Mouse (Mus musculus) thymus, adult 2 months (tissue): ENCODE results near the gene Hdac9.

ENCODE experiments used
- CTCF ChIP-seq: fragments of 200-500 bp; IDR thresholded peaks from 2 replicates; pipeline ENCODE4 v1.5.1; 2012; ENCODE audit warnings: mild to moderate bottlenecking, control low read depth, low read length, moderate library complexity, borderline replicate concordance; ENCODE audit not compliant: control insufficient read depth, poor library complexity, insufficient read depth; ENCODE audit errors: extremely low read depth
- POLR2A ChIP-seq: fragments of 200-500 bp; IDR thresholded peaks from 2 replicates; pipeline ENCODE4 v1.6.1; 2012; ENCODE audit warnings: mild to moderate bottlenecking, low read length, control low read depth, moderate library complexity; ENCODE audit not compliant: control insufficient read depth, poor library complexity, insufficient read depth; ENCODE audit errors: extremely low read depth

- TF ChIP-seq CTCF (no peak), POLR2A (no peak)
Measured at GRCm38 (mm10) chr12:34871028-34871427, 45.9 kb downstream of the Hdac9 start.
